Mouse (Mus musculus) CH12.LX (cell line): Measurements from ENCODE around the gene Lgals4. TPM values are rescaled to one million over a fixed set of nuclear protein-coding genes. Genes with fewer than 3 reads are reported as not detected.

ENCODE experiments used
- DNase-seq: peaks from one replicate; pipeline ENCODE4 v3.0.0-alpha.2; 2013; ENCODE audit errors: extremely low read depth
- H3K27ac ChIP-seq: 2 replicates; pipeline ENCODE4 v1.5.1; 2012; ENCODE audit warnings: low read depth, mild to moderate bottlenecking, control low read depth, moderate library complexity; ENCODE audit not compliant: insufficient read depth
- H3K27me3 ChIP-seq: replicated peaks from 2 replicates; pipeline ENCODE3; 2012; ENCODE audit warnings: inconsistent platforms
- H3K36me3 ChIP-seq, 2 experiments: replicated peaks in 1 of 2; 2 replicates each; pipeline versions ENCODE3 to v1.6.1; 2012; ENCODE audit warnings: inconsistent platforms in 1 of 2, low read length in 1 of 2, mild to moderate bottlenecking in 1 of 2, mixed read lengths in 1 of 2, moderate library complexity in 1 of 2; ENCODE audit not compliant: control insufficient read depth in 1 of 2, insufficient read depth in 1 of 2
- H3K4me1 ChIP-seq, 2 experiments: 2 replicates each; pipeline ENCODE4 v1.6.1; 2012; ENCODE audit warnings: inconsistent platforms in 1 of 2, moderate library complexity in 1 of 2; ENCODE audit not compliant: insufficient read depth in 2 of 2, control insufficient read depth in 1 of 2
- H3K4me2 ChIP-seq: 2 replicates; pipeline ENCODE4 v1.6.1; 2012; ENCODE audit warnings: low read depth, mild to moderate bottlenecking, control low read depth; ENCODE audit not compliant: poor library complexity, insufficient read depth, severe bottlenecking
- H3K4me3 ChIP-seq, 3 experiments: fragments of 150-350 bp in 1 of 3; sonication (generic) in 1 of 3; replicated peaks in 1 of 3; 2 replicates each; pipeline versions ENCODE3 to v1.5.1; 2011 to 2012; ENCODE audit warnings: low read depth in 2 of 3, low read length in 2 of 3, mild to moderate bottlenecking in 2 of 3, moderate library complexity in 2 of 3, control low read depth in 1 of 3, improper control_type of control experiment in 1 of 3, inconsistent platforms in 1 of 3, mixed read lengths in 1 of 3; ENCODE audit not compliant: poor library complexity in 1 of 3
- H3K79me2 ChIP-seq: replicated peaks from 2 replicates; pipeline ENCODE4 v1.6.1; 2012; ENCODE audit warnings: mild to moderate bottlenecking, moderate library complexity; ENCODE audit not compliant: control insufficient read depth, poor library complexity, insufficient read depth, severe bottlenecking; ENCODE audit errors: extremely low read depth
- H3K9ac ChIP-seq: 2 replicates; pipeline ENCODE4 v1.6.1; 2012; ENCODE audit warnings: low read depth, mild to moderate bottlenecking, control low read depth, moderate library complexity; ENCODE audit not compliant: insufficient read depth
- H3K9me3 ChIP-seq: replicated peaks from 2 replicates; pipeline ENCODE3; 2012; ENCODE audit warnings: low read length, inconsistent platforms, mixed read lengths
- CTCF ChIP-seq, 2 experiments: IDR thresholded peaks in 1 of 2; conservative IDR thresholded peaks in 1 of 2; 2 replicates each; pipeline ENCODE4 v1.5.1; 2011 to 2012; ENCODE audit warnings: low read depth in 2 of 2, low read length in 2 of 2, improper control_type of control experiment in 1 of 2, inconsistent platforms in 1 of 2, mild to moderate bottlenecking in 1 of 2, moderate library complexity in 1 of 2
- HCFC1 ChIP-seq: IDR thresholded peaks from 2 replicates; pipeline ENCODE4 v1.6.1; 2012; ENCODE audit warnings: low read depth, mild to moderate bottlenecking, inconsistent platforms, low read length, improper control_type of control experiment
- JUN ChIP-seq: IDR thresholded peaks from 2 replicates; pipeline ENCODE4 v1.6.1; 2011; ENCODE audit warnings: low read depth, mild to moderate bottlenecking, low read length, improper control_type of control experiment, moderate library complexity; ENCODE audit not compliant: insufficient read depth
- JUND ChIP-seq: conservative IDR thresholded peaks from 2 replicates; pipeline ENCODE4 v1.6.1; 2011; ENCODE audit warnings: low read depth, low read length, improper control_type of control experiment
- MAZ ChIP-seq: IDR thresholded peaks from 2 replicates; pipeline ENCODE4 v1.6.1; 2012; ENCODE audit warnings: low read depth, mild to moderate bottlenecking, inconsistent platforms, low read length, improper control_type of control experiment, moderate library complexity
- NELFE ChIP-seq: IDR thresholded peaks from 2 replicates; pipeline ENCODE4 v1.6.1; 2011; ENCODE audit warnings: low read depth, low read length, improper control_type of control experiment
- PAX5 ChIP-seq: IDR thresholded peaks from 2 replicates; pipeline ENCODE4 v1.6.1; 2012; ENCODE audit warnings: low read length, inconsistent platforms, mixed read lengths
- POLR2A ChIP-seq: IDR thresholded peaks from 2 replicates; pipeline ENCODE4 v1.6.1; 2011; ENCODE audit warnings: low read depth, mild to moderate bottlenecking, improper control_type of control experiment, low read length
- POLR2AphosphoS2 ChIP-seq: IDR thresholded peaks from 2 replicates; pipeline ENCODE4 v1.6.1; 2011; ENCODE audit warnings: low read depth, low read length, improper control_type of control experiment
- RCOR1 ChIP-seq: conservative IDR thresholded peaks from 2 replicates; pipeline ENCODE4 v1.6.1; 2012; ENCODE audit warnings: low read depth, mild to moderate bottlenecking, inconsistent platforms, low read length, improper control_type of control experiment
- TCF12 ChIP-seq: IDR thresholded peaks from 2 replicates; pipeline ENCODE4 v1.6.1; 2014; ENCODE audit warnings: low read depth, mild to moderate bottlenecking, inconsistent platforms, low read length, improper control_type of control experiment
- UBTF ChIP-seq: IDR thresholded peaks from 2 replicates; pipeline ENCODE4 v1.6.1; 2012; ENCODE audit warnings: low read depth, mild to moderate bottlenecking, inconsistent platforms, low read length, improper control_type of control experiment, moderate library complexity
- USF1 ChIP-seq: IDR thresholded peaks from 2 replicates; pipeline ENCODE4 v1.6.1; 2014; ENCODE audit warnings: low read depth, mild to moderate bottlenecking, inconsistent platforms, low read length, improper control_type of control experiment
- ZC3H11A ChIP-seq: IDR thresholded peaks from 2 replicates; pipeline ENCODE4 v1.6.1; 2012; ENCODE audit warnings: low read depth, mild to moderate bottlenecking, inconsistent platforms, low read length, improper control_type of control experiment
- ZKSCAN1 ChIP-seq: IDR thresholded peaks from 2 replicates; pipeline ENCODE4 v1.6.1; 2012; ENCODE audit warnings: low read depth, inconsistent platforms, low read length, improper control_type of control experiment, borderline replicate concordance
- ZNF384 ChIP-seq: IDR thresholded peaks from 2 replicates; pipeline ENCODE4 v1.6.1; 2012; ENCODE audit warnings: low read depth, low read length, improper control_type of control experiment, inconsistent platforms
- dilution Hi-C: fragments of 300-500 bp; cut with MboI; formaldehyde crosslinking; loops from 2 replicates; pipeline ENCODE4 v1.14.3; 2020; ENCODE audit warnings: low sequenced_read_pairs; ENCODE audit not compliant: extremely low pct_unique_long_range_greater_than_20kb, extremely low pct_ligation_motif_present
- in situ Hi-C: fragments of 300-500 bp; cut with MboI; formaldehyde crosslinking; loops from 3 replicates; pipeline ENCODE4 v1.14.3; 2019; ENCODE audit warnings: low sequenced_read_pairs, low pct_ligation_motif_present, low pct_unique_long_range_greater_than_20kb, mixed read lengths
- polyA plus RNA-seq: library from polyadenylated mRNA; unstranded; fragments of >175 nt; gene quantifications from 2 replicates; pipeline ENCODE4 v1.2.1, GENCODE M21; 2012; ENCODE audit warnings: low read depth; ENCODE audit not compliant: insufficient read length
- total RNA-seq, 2 experiments: library from RNA; depleted of rRNA; stranded (reverse); fragments of 300-350 nt in 1 of 2; fragments of >200 nt in 1 of 2; gene quantifications; 2 replicates each; pipeline ENCODE4 v1.2.3; 2012 to 2014

Gene Lgals4
- total and polyA plus RNA-seq, 3 experiments = 2.6 to 7.0 (median 6.5) TPM

GRCm38 (mm10) chr7:28860898-28861297 lies 27.2 kb downstream of the Lgals4 start:
- Histone ChIP-seq H3K79me2 (no peaks in the 10 kb centered on the region), H3K4me2 (no peak overlapping the region), H3K4me3 (no peak overlapping the region), H3K4me1 (peaks cover 5 to 8% of the 10 kb centered on the region in 2 experiments), H3K27ac (no peak overlapping the region), H3K9ac (no peak overlapping the region), H3K9me3 (peaks cover 9% of the 10 kb centered on the region), H3K36me3 (no peaks in the 10 kb centered on the region), H3K27me3 (no peaks in the 10 kb centered on the region)
- in situ Hi-C loops (no loop called here), dilution Hi-C loops (no loop called here)
- no peak for TF ChIP-seq RCOR1
- TF ChIP-seq CTCF (conservative IDR thresholded peaks at IDR 0.05 in 1 of 2, IDR thresholded peaks at IDR 0.05 in 1 of 2; ENCODE audit: low read depth in 2 of 2, low read length in 2 of 2) = 0 out of 4 replicates have a peak, but pooled peaks of 1 of the 2 experiments have one; percentile 23
- no peak for DNase-seq

- Histone ChIP-seq H3K4me3 (no peak overlapping the region), H3K27me3 (no peaks in the 10 kb centered on the region), H3K27ac (no peak overlapping the region), H3K36me3 (no peaks in the 10 kb centered on the region), H3K4me2 (no peak overlapping the region), H3K9ac (no peak overlapping the region), H3K79me2 (no peaks in the 10 kb centered on the region), H3K9me3 (peaks cover 9% of the 10 kb centered on the region), H3K4me1 (peaks cover 9 to 23% of the 10 kb centered on the region in 2 experiments)
- dilution Hi-C loops = no loop called here
- DNase-seq = no peak
- TF ChIP-seq USF1 (no peak), ZKSCAN1 (no peak), HCFC1 (no peak), UBTF (no peak), ZC3H11A (no peak)
- in situ Hi-C loops = no loop called here
These were observed 29.3 kb downstream of the Lgals4 start for GRCm38 (mm10) chr7:28862817-28863499.

DNA sequence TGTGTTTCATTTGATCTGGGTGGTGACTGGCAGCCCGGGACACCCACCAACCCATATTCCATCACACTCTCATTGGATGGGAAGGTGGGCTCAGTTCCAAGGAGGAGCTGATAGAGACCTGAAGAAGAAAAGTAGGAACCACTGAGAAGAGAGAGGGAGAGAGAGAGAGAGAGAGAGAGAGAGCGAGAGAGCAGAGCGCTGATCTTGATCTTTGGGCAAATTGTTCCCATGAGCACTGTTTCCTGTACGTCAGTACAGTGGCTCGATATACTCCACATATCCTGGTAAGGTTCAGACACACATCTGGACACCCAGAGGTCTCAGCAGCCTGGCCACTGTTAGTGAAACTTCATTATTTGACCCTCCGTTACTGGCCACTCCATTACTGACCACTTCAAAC lies 29.9 kb downstream of the Lgals4 start, which contains the start of gene Lgals7:
Gene Lgals7 (plus strand): TSS at position 314 of the 400 bp plus-strand sequence.
- dilution Hi-C loops (no loop called here), in situ Hi-C loops (no loop called here)
- Histone ChIP-seq H3K27me3 (no peaks in the 10 kb centered on the region), H3K9ac (no peak within 1 kb of the TSS), H3K27ac (no peak within 1 kb of the TSS), H3K4me3 (no peak within 1 kb of the TSS), H3K79me2 (no peaks in the 10 kb centered on the region), H3K4me2 (no peak within 1 kb of the TSS), H3K36me3 (no peaks in the 10 kb centered on the region), H3K4me1 (peaks cover 9 to 23% of the 10 kb centered on the region in 2 experiments), H3K9me3 (peaks cover 8% of the 10 kb centered on the region)
- TF ChIP-seq JUN (no peak), POLR2A (no peak), POLR2AphosphoS2 (no peak), ZNF384 (no peak), PAX5 (no peak), ZKSCAN1 (no peak), MAZ (no peak), NELFE (no peak), JUND (no peak), TCF12 (no peak), CTCF (conservative IDR thresholded peaks at IDR 0.05 in 1 of 2, IDR thresholded peaks at IDR 0.05 in 1 of 2; ENCODE audit: low read depth in 2 of 2, low read length in 2 of 2) (no peak)
- DNase-seq = no peak
